Mouse (Mus musculus) bone marrow, adult 2 months (tissue): ENCODE measurements at regions not wholly inside any gene's neighbourhood (a gene's known extent, or its start where the extent isn't known, plus 50 kb on each side); places are given as distances from the start of the nearest gene placed in this dataset.

Experiments used
- CTCF ChIP-seq: fragments of 200-500 bp; IDR thresholded peaks from 2 replicates; pipeline ENCODE4 v1.5.1; 2011; ENCODE audit warnings: low read length, control low read depth; ENCODE audit not compliant: control insufficient read depth, insufficient read depth
- POLR2A ChIP-seq: fragments of 200-500 bp; IDR thresholded peaks from 2 replicates; pipeline ENCODE4 v1.6.1; 2011; ENCODE audit warnings: low read depth, mild to moderate bottlenecking, control low read depth, low read length, borderline replicate concordance; ENCODE audit not compliant: control insufficient read depth

DNA sequence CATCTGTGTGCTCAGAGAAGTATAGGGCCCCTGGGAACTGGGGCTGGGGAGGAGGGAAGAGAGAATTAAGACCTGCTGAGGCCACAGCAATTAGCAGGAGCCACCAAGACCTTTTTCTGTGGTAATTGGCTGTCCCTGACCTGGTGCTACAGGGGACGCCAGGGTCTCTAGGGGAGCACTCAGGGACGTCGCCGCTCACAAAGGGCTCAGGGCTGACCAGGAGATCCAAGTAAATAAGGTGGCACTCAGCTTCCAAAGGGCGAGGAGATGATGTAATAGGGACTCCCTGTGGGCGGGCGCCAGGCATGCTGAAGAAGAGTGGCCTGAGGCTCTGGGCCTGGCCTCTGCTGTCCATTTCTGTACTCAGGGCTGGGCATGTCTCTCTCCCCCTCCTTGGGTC is 363.2 kb upstream of the 3110018I06Rik start:
- TF ChIP-seq CTCF (no peak), POLR2A (no peak)
